Mouse (Mus musculus) right cerebral cortex, adult 18-20 months (tissue): ENCODE data around the gene Cog1.

Source experiments
- DNase-seq: peaks from one replicate; pipeline ENCODE4 v3.0.0; 2022; ENCODE audit warnings: mixed read lengths

Gene Cog1

DNA sequence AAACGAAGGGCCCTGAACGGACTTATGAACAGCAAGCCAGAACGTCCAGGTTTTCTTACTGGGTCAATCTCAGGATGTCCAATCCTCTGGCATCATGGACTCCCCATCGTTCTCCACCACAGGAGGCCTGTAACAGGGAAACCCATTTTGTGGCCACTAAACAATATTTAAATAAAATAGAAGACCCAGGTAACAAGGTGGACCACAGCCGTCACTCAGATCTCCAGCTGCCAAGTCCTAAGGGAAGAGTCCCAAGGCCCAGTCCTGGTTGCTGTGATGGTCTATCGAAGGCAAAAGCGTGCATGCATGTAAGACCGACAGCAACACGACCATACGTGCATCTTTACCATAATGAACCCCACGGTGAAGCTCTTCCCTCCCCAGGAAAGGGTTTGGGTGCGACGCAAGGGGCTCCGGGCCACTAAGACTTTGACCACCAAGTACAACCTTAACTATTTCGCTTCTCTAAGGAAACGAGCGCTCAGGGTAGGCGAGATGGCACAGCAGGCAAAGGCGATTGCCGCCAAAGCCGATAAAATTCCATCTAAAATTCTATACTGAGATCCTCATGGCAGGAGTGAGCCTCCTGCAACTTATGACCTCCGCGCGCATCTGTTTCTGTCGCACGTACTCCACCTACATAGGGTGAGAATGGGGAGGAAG is at the start of gene Cog1:
Gene Cog1, plus strand, starts transcription at position 480 of the 663 bp plus-strand sequence.
- DNase-seq: no peak

DNA sequence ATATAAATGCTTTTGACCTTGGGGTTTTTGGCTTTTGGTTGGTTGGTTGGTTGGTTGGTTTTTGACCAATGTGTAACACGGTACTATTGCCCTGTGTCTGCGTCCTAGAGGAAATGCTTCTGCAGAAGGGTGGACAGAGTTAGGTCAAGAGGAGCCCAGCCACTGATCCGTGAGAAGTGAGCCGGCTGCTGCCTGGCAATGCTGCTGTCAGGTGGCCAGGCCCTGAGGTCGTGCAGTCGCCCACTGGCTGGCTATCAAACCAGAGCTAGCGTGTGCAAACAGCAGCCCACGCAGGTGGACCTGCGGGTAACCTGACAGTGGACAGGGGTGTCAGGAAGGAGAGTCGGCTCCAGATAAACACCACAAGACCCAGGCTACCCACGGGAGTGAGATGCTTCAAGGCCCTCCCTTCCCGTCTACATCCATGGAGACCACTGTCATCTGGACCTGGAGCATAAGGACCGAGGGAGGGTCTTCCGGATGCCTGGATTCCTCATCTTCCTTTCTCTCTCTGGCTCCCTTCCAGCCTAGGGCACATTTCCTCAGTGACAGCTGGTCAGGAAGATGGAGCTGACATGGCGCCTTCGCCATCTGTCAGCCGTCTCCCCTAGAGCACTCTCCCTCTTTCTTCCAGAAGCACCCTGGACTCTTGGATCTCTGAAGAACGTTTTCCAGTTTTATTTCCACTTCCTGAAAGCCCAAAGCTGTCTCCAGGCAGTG is 48.3 kb upstream of the Cog1 start:
- no peak for DNase-seq

DNA sequence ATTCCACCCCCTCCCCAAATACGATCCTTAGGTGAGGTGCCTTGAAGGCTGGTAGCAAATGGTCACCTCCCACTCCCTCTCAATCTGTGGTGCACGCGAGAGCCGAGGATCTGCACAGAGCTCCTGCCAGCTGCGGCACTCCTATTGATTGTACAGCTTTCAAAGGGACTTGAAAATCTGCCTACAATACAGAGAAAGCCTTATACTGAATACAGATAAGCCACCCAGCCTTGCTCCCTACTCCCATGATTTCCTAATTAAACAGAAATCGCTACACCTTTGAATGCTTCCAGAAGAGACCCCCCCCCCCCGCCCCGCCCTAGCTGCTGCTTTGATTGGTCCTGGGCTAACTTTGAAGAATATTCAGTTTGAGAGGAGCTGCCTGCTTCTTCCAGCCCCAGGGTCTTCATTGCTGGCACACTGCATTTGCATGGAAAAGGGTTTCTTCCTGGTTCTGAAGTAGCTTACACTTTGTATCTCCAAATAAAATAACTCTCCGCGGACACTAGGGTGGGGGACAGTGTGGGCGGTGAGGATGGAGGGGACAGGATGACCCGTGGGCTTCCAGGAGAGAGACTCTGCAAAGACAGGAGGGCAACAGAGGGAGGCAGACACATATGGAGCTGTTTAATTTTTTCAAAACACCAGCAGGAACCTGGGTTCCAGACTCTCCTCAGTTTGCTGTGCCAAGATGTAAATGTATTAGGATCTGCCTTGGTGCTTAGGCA is 47.2 kb upstream of the Cog1 start:
- no peak for DNase-seq

DNA sequence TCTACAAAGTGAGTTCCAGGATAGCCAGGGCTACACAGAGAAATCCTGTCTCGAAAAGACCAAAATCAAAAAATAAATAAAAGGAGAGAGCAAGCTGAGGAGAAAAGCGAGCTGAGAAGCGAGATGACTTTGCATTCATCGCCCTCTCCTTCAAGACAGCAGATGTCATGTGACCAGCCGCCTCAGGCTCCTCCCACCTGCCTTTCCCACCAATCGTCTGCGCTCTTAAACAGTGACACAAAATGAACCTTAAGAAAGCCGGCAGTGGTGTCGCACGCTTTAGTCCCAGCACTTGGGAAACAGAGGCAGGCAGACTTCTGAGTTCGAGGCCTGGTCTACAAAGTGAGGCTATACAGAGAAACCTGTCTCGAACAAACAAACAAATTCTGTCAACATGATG is 41.4 kb upstream of the Cog1 start:
- DNase-seq: no peak

DNA sequence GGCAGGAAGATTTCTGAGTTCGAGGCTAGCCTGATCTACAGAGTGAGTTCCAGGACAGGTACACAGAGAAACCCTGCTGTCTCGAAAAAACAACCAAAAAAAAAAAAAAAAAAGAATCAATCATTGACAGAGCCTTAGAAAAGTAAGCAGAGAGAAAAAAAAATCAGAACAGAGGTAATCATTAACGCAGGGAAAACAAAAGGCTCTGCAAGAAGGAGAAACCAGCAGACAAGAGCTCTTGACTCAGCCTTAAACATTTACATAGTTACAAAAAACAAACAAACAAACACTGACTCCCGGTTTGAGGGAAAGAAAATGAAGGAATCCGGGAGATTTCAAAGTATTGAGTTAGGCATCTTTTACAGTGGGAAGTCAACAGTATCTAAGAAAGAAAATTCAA is 39.4 kb upstream of the Cog1 start:
- no peak for DNase-seq

DNA sequence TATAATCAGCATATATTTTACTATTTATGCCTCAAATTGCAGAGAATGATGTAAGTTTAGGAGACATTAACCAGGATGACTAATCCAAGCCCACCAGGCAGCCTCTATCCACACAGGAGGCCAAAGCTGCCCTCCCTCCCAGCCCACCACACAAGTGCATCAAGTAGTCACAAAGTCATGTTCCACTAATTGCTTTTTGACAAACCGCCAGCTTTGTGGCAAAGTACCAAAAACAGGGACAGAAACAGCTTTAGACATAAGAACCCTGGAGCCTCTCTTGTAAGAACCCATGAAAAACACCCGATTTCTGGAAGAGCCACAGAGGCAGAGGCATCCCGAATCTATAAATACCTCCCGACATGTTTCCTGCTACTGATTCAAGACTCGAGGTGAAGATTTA is 38.7 kb upstream of the Cog1 start:
- DNase-seq: no peak

DNA sequence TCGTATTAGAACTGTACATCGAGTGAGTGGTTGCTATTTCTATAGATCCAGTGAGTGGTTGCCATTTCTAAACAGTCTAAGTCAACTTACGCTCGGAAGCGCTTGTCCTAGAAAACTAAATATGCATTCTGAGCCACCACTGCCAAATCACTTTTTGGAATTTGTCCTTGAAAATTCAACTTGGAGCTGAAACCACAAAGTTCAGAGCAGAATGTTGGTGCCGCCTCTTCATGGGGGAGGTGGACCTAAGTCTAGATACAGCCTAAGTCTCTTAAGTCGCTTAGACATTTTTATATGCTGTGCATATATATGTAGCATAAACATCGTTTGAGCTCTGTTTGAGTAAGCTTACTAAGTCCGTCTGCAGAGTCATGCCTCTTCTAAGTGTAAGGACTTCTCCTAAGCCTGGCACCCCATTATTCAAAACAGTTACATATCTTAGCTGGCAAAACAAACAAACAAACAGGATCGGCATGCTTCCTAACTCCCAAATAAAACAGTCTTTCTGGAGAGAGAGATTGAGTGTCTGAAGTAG is 37.8 kb upstream of the Cog1 start:
- DNase-seq: peak; percentile 31

DNA sequence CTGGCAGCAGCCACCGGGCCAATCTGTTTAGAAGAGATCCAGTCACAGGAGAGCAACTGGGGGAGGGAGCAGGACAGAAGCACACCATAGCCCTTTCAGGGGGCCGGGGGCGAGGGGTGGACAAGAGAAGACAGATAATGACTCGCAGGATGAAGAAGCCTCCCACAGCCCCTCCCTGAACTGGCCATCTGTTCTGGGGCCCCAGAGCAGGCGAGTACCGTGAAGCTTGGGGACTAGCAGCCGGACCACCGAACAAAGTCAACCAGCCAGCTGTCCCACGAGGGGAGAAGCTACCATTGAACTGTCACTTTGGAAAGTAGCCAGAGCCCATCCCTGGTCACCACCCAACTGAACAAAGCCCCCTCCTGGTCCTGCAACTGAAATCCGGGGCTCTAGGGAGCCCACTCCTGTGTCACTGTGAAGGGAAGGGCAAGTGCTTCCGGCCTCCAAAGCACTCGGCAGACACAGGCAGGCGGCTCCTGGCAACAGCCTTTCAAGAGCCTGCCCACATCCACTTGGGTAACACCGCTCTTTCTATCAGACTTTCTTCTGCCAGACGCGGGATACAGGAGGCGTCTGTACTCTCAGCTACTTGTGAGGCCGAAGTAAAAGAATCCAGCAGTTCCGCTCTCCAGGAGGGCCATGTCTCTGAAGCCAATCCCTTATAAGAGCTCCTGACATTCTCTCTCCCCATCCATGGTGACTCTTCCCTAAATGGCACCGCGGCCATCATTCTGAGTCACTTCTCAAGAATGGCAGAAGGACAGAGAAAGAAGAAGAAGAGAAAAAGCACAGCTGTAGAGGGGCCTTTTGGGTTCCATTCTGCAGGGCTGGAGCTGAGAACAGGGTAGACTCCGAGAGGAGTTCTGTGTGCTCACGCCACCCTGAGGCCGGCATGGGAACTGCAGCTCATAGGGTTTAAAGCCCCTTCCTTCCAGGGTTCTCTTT is 37.0 kb upstream of the Cog1 start:
- DNase-seq: peak; percentile 52

DNA sequence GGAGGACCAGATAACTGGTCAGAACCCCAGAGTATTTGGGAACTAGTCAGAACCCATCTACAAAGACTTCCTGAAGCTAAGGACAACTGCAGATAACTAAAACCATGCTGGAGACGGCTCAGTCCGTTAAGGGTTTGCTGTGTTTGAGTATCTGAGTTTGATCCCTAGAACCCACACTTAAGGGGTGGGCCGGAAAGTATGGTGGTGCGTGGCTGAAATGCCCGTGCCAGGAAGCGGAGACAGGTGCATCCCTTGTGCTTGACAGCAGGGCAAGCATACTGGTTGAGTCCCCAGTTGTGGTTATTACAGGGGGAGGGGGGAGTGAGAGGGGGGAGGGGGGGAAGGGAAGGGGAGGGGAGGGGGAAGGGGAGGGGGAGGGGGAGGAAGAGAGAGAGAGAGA is 34.5 kb upstream of the Cog1 start:
- no peak for DNase-seq

DNA sequence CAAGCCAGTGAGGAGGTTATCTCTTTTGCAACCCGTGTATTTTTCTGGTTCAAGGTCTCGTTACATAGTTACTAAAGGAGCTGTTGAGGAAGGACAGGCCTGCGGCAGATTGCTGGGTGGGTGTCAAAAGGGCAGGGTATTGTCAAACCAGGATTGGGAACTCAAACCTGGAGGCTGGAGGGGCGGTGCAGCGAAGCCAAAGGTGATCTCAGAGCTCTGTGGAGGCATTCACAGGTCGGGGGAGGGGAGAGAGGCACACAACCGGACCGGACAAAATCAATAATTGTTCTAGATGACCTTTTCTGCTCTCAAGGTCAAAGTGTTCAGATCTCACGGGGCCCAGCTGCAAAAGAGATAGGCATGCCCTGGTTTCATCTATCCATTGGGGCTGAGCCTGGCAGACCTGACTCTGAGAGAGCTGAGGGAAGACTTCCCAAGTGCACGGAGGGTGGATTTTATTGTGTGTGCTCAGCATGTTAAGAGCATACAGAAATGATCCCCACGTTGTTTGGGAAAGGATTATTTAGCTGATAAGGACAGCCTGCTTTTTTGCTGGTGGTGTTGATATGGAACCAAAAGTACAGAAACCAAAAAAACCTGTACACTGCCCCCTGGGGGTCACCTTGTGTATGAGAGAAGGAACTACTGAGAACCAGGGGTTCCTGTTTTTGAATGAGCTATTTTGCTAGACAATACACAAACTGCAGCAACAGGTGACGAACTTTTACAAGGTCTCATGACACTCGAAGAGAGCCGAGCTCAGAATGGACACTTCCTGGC is 31.6 kb upstream of the Cog1 start:
- peak; percentile 43 for DNase-seq

DNA sequence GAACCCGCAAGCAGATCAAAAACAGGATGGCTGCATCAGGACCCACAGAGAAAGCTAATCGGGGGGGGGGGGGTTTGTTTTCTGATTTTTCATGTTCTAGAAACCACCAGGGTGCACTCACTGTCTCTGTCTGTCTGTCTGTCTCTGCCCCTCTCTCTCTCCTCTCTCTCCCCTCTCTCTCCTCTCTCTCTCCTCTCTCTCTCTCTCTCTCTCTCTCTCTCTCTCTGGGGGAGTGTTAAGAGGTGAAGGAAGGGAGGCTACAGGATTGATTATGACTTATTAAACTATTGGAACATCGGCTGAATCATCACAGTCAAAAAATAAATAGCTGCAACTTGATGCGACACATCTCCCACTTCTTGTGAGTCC is 30.7 kb upstream of the Cog1 start:
- no peak for DNase-seq

DNA sequence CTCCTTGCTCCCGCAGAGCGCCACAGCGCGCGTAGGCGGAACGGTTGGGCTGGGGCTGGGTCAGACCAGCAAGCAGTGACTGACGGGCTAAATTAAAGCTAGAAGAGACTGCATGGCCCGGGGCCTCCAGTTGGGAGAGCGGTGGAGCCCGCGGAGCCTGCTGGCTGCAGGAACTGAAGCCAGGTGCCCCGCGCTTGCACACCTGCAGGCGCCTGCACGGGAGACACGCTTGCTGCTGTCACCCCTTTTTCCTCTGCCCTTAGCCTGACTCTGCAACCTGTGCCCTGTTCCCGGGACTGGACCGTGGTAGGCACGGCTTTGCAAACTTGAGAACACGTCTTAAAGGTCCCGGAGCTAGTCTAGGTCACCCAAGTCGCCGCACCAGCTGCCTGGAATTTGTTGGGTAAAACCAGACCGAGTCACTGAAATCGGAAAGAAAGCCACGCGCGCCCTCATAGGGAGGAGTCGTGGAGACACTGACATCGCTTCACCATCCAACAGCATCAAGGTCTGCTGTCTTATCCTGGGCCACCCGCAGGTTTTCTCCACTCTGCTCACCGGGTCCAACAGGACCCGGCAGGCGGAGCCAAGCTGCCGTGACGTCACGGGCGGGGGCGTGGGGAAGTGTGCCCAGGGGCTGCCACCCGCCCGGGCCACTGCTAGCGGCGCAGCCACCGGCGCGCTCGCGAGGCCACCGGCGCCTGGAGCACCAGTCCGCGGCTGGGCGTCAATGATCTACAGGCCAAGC is 30.1 kb upstream of the Cog1 start, which contains the start of gene Sstr2:
Gene Sstr2, plus strand, starts transcription at position 671 of the 748 bp plus-strand sequence.
- DNase-seq: peak; percentile 78

DNA sequence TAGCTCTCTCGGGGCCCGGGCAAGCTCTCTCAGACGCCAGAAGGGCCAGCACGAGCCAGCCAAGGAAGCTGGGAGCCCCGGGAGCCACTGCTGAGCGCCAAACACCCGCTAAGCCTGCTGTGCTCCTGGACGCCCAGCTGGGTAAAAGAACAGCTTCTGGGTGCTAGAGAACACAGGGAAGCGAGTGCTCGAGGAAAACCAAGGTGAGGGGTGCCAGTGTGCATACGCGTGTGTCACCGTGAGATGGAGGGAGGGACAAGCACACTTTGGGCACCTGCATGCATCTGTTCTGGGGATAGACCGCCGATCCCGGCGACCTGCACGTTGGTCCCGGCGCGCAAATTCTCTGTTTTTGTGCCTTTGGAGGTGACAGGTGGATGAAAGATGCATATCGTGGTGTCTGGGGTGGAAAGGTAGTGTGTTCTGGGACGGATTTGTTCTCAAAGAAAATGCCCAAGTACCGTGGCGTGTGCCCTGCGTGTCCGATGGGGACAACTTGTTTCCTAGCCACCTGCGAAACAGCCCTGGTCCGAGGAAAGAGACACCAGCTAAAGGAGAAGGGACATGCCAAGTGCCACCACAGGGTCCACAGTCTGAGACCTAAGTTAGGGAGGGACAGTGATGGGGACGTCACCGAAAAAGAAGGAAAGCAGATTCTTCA is 29.4 kb upstream of the Cog1 start:
- DNase-seq: no peak

DNA sequence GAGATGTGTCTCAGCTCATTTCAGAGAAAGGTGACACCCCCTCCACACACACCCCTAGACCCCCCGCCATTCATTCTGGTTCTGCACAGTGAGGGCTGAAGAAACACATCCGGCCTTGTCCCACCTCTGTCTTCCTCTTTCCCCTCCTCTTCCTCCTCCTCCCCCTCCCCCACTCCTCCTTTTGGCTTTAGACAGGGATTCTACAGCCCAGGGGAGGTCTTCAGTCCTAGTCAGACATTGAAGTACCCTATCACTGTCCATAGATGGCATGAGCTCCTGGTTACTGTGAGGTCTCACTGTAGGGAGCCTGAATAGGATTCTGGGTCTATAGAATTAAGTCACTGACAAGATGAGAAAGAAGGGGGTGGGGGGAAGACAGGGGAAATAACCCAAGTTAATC is 28.0 kb upstream of the Cog1 start:
- DNase-seq: no peak

DNA sequence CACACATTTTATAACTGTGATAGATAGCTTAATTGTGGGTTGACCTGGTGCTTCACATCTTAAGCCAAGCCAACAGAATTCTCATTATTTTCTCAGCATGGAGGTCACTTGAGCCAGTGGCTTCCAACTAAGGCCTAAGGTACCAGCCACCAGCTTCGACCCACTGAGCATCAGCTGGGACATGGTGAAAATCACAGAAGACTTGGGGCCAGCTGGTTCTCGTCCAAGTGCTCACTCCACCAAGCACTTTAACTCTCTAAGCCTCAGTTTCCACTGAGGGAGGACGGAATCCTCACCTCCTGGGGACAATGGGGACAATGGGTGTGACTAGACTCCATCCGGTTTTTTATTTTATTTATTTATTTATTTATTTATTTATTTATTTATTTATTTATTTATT is 26.9 kb upstream of the Cog1 start:
- DNase-seq: no peak

DNA sequence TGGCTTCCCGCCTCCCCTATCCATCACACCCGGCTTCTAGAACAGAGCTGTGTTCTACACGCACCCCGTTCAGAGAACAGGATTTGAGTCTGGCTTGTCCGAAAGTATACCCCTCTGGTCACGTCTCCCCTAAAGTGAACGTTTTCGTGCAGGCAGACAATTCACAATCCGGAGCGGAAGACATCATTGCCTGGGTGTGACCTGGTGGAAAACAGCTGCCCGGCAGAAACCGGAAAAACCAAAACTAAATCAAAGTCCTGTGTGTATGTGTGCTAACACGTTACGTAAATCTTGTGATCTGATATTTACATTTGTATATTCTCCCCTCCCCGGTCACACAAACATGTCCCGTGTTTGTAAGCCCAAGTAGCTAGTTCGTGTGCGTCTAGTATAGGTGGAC is 23.5 kb upstream of the Cog1 start:
- DNase-seq: no peak

DNA sequence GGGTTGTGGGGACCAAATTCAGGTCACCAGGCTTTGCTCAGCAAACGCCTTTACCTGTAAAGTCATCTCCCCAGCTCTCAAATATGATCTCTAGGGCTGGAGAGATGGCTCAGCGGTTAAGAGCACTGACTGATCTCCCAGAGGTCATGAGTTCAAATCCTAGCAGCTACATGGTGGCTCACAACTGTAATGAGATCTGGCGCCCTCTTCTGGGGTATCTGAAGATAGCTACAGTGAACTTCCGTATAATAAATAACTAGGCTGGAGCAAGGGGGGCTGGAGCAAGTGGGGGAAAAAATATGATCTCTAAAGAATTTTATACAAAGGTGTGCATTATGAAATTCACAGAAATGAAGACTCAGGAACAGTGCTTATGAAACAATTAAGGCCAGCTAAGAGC is 21.2 kb upstream of the Cog1 start:
- no peak for DNase-seq

DNA sequence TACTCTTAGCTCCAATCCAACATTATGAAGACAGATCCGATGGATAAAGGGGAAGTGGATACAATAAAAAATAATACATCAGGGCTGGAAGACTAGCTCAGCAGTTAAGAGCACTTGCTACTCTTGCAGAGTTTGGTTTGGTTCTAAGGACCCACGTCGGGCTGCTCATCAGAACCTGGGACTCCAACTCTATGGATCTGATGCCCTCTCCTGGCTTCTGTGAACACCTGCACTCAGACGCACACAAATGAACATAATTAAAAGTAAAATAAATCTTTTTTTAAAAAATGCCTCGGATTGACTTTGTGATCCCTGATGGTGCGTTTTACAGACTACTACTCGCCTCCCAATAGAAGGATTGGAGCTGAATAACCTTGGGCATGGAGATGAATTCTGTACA is 18.3 kb upstream of the Cog1 start:
- no peak for DNase-seq

DNA sequence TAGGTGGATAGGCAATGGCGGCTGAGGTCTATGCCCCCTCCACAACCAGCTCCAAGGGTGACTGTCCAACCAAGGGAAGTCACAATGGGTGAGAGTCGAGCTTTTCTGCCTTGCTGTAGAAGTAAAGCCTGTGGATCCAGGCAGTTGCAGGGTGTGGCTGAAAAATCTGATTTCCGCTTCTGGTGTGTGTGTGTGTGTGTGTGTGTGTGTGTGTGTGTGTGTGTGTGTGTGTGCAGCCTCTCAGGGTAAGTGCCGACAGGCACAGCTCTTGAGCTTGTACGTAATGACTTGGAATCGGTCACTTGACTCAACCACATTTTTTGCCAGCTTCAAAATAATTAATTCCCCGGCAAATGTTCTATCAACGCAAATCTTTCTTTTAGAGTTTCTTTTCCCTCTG is 17.7 kb upstream of the Cog1 start:
- DNase-seq: no peak

DNA sequence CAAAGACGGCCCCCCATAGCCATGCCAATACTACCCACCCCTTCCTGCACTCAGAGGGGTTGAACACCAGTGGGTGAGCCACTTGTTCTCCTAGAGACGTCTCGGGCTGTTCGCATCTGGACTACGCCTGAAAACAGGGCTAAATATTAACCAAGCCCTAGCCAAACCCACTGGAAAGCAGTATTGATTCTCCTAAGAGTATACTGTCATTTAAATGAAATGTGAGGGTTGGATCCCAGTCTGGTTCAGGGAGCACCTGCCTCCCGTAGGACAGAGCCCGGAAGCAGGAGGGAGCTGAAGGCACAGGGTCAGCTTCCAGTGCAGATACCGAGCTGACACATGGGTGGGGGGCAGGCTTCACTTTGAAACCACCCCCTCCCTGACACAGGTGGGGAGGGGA is 17.1 kb upstream of the Cog1 start:
- no peak for DNase-seq

DNA sequence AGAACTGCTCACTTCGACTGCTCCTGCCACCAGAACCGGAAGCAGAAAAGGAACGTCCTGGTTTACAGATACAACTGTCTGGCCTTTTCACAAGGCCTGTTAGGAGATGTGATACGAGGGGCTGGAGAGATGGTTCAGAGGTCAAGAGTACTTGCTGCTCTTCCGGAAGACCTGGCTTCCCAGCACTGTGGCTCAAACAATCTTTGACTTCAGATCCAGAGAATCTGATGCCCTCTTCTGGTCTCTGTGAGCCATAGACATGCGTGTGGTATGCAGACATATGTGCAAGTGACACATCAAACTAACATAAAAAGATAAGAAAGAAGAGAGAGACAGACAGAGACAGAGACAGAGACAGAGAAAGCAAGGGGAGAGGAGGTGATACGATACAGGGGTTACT is 16.7 kb upstream of the Cog1 start:
- no peak for DNase-seq
